Mouse (Mus musculus): ENCODE data around the gene Lrrd1. TPM values are rescaled to one million over a fixed set of nuclear protein-coding genes. Genes with fewer than 3 reads are reported as not detected.

Gene Lrrd1
- polyA plus RNA-seq, 1 experiment from 2014 or later = 0.04 TPM

Other genes starting within 250 kb of the Lrrd1 start
- gene Pex1, start 249.1 kb upstream of the Lrrd1 start, polyA plus RNA-seq (2015; fragmentation: Nextera tagmentation; extraction: Ambion mirVana) = 10.1 and 17.3 TPM in 2 replicates
- 16.4 and 18.6 TPM in 2 replicates for gene Rbm48, start 248.6 kb upstream of the Lrrd1 start, polyA plus RNA-seq (2015; fragmentation: Nextera tagmentation; extraction: Ambion mirVana)
- not detected in 2 replicates for gene Tmbim7, start 194.0 kb upstream of the Lrrd1 start, polyA plus RNA-seq (2015; fragmentation: Nextera tagmentation; extraction: Ambion mirVana)
- gene Gatad1, start 188.0 kb upstream of the Lrrd1 start, polyA plus RNA-seq (2015; fragmentation: Nextera tagmentation; extraction: Ambion mirVana) = 51.2 and 53.5 TPM in 2 replicates
- 9.5 and 11.1 TPM in 2 replicates for gene Ankib1, start 42.2 kb upstream of the Lrrd1 start, polyA plus RNA-seq (2015; fragmentation: Nextera tagmentation; extraction: Ambion mirVana)
- gene Krit1, start 42.0 kb upstream of the Lrrd1 start, polyA plus RNA-seq (2015; fragmentation: Nextera tagmentation; extraction: Ambion mirVana) = 48.7 and 60.6 TPM in 2 replicates
- 14.0 and 15.4 TPM in 2 replicates for gene Mterf1a, start 48.8 kb downstream of the Lrrd1 start, polyA plus RNA-seq (2015; fragmentation: Nextera tagmentation; extraction: Ambion mirVana)
- gene Akap9, start 82.9 kb downstream of the Lrrd1 start, polyA plus RNA-seq (2015; fragmentation: Nextera tagmentation; extraction: Ambion mirVana) = 88.5 and 118 TPM in 2 replicates